Mouse (Mus musculus) heart, postnatal 14 days (tissue): Measurements from ENCODE around the gene Hdac6. TPM values are rescaled to one million over a fixed set of nuclear protein-coding genes. Genes with fewer than 3 reads are reported as not detected.
"Not testable (repeated sequence)": the region's sequence is repeated elsewhere in the genome, so short reads cannot be mapped to it uniquely, and the experiment has no call there.

Experiments
- DNase-seq, 2 experiments: peaks; one replicate each; pipeline ENCODE4 v3.0.0; 2021 to 2022
- intact Hi-C: fragments of 180-260 bp; cut with DNase I; formaldehyde crosslinking; loops from one replicate; pipeline ENCODE4 v1.15.1; 2025
- total RNA-seq, 2 experiments: library from RNA; stranded (reverse); gene quantifications; 2 replicates each; pipeline ENCODE4 v1.2.3; 2021

Gene Hdac6
- total RNA-seq, 2 experiments from 2014 or later = 13.0 to 14.7 TPM

GRCm38 (mm10) chrX:7926266-7926665, 21.4 kb downstream of the Hdac6 start:
- no peak for DNase-seq
- intact Hi-C loops = no loop called here

DNA sequence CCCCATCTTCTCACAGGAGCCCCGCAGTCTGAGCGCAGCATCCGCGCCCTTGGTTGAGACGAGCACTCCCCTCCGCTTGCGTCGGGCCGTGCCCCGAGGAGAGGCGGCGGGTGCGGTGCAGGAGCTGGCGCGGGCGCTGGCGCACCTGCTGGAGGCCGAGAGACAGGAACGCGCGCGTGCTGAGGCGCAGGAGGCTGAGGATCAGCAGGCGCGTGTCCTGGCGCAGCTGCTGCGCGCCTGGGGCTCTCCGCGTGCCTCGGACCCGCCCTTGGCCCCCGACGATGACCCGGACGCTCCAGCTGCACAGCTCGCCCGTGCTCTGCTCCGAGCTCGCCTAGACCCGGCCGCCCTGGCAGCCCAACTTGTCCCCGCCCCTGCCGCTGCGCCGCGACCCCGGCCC, 25.7 kb downstream of the Hdac6 start:
- intact Hi-C loops = no loop called here
- DNase-seq = peak; percentile 3 to 5

- intact Hi-C loops = loop anchor here (10.0 kb wide), 1 partner anchor 205 kb away; no protein-coding TSS in a partner anchor
- DNase-seq = no peak
These were observed 27.9 kb downstream of the Hdac6 start, which contains the start of gene Pcsk1n for GRCm38 (mm10) chrX:7919601-7920383. Pcsk1n (plus strand) TSS chrX:7919822.

- not testable (repeated sequence) for DNase-seq
- intact Hi-C loops = loop anchor here (10.0 kb wide), 1 partner anchor 207 kb away; no protein-coding TSS in a partner anchor
These were observed 29.7 kb downstream of the Hdac6 start for GRCm38 (mm10) chrX:7917960-7918359.

DNA sequence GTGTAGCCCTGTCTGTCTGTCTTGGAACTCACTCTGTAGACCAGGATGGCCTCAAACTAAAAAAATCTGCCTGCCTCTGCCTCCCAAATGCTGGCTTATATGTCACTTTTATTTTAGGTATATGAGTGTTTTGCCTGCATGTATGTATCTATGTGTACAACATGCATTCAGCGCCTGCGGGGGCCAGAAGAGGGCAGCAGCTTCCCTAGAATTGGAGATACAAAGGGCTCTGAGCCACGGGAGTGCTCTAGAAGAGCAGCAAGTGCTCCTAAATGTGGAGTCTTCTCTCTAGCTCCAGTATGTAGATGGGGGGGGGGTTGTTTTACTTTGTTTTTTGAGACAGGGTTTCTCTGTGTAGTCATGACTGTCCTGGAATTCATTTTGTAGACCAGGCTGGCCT, 32.0 kb downstream of the Hdac6 start:
- DNase-seq = peak in 1 of 2 experiments; percentile 43
- intact Hi-C loops = loop anchor here (10.0 kb wide), 1 partner anchor 209 kb away; no protein-coding TSS in a partner anchor

DNA sequence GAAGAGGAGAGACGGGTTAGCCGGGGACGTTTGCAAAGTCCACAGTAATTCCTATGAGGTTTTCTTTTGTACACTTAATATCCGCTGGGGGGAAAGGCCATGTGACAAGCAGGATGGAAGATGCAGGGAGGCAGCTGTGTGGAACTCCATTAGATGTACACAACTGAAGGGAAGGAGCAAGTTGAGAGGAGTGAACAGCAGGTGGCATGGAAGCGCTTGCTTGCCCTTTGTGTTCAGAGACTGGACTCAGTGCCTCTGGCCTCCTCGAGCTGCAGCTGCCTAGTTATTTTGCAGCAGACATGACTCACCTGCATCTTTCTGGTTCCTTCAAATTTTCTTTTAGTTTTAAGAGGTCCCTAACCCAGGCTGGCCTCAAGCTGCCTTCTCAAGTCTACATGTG, 37.2 kb downstream of the Hdac6 start:
- intact Hi-C loops = loop anchor here (10.0 kb wide), 1 partner anchor 214 kb away; no protein-coding TSS in a partner anchor
- no peak for DNase-seq

GRCm38 (mm10) chrX:7909242-7909641, 38.4 kb downstream of the Hdac6 start, which contains the start of gene Gm10490:
Gm10490 (plus strand) TSS chrX:7909542.
- intact Hi-C loops, DNase-seq: not testable (repeated sequence)

GRCm38 (mm10) chrX:7907735-7908134, 40.0 kb downstream of the Hdac6 start, which contains the start of gene Gm10491:
Gm10491 (minus strand) TSS chrX:7907835.
- DNase-seq = no peak
- intact Hi-C loops = no loop called here

GRCm38 (mm10) chrX:7904441-7904840, 43.2 kb downstream of the Hdac6 start:
- intact Hi-C loops = loop anchor here (5.0 kb wide), 1 partner anchor 43 kb away; the partner anchor contains the start of gene Hdac6
- DNase-seq = no peak

DNA sequence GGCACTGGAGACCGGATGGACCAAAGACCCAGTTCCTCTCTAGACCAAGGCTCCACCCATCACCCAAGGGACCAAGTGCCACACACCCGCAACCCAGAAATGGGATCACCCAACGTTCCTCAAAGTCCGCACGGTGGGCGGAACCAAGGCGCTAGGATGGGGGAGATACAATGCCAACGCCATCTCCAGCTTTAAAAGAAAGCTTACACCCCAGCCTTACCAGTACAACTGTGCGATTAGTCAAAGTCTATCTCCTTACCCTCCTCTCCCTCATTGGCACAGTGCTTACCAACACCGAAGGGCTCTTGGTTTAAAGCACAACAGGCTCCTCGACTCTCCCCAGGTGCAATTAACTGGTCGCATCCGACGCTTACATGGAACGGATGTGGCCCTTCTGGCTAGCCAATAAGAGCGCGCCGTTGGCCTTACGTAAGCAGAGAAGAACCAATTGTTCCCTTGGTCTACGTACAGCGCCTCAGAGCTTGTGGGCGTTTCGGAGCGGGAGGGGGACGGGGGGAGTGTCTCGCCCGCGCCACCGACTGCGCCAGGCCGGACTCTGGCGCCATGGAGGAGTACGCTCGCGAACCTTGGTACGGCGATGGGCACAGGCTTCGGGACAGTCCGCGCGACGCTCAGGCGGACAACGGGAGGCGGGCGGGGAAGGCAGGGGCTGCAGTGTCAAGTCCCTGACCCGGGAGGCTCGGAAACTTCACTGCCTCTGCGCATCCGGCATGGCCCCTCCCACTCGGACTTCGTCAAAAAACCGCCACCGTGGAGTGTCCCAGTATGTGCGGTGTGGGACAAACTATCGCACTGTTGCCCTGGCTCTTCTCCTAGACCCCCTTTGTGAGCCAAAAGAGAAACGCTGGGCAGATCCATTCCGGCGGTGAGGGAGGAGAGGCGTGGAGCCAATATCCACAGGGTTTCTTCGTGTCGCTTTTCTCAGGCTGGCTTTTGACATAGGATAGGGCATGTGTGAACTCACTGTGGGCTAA, 48.5 kb downstream of the Hdac6 start, which contains the start of the genes Pqbp1 and Timm17b:
Pqbp1 (minus strand) TSS at position 390 of the 995 bp plus-strand sequence.
Timm17b (plus strand) TSS at position 478 of the 995 bp plus-strand sequence.
- intact Hi-C loops = no loop called here
- peak; percentile 83 for DNase-seq

GRCm38 (mm10) chrX:7898211-7898610, 49.5 kb downstream of the Hdac6 start:
- intact Hi-C loops = no loop called here
- no peak for DNase-seq

DNA sequence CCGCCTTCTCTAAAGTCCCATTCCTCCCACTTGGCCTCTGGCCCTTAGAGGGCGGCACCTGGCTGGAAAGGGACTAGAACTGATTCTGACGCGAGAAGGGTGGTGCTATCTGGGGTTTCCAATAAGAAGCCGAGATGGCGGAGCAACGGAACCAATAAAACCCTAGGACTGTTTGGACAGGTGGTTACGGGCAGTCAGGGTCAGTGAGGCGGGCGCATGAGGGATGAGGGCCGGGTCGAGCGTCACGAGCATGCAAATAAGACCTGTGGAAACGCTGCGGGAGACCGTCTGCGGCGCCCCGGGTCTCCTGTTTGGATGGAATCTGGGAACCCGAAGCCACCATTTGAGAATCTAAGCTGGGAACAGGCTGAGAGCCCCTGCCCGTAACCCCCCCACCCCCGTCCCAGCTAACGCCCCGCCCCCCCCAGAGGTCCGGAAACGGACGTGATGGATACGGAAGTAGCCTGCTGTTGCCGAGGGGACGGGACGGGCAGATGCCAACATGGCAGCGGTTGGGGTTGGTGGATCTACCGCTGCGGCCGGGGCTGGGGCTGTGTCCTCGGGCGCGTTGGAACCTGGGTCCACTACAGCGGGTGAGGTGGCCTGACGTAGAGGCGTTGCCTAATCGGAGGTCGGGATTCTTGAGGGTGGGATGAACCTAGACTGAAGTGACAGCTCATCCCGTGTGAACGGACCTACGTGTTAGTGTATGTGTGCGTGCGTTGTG, 63.7 kb downstream of the Hdac6 start, which contains the start of gene Slc35a2:
Slc35a2 (plus strand) TSS at position 188 of the 727 bp plus-strand sequence.
- intact Hi-C loops = no loop called here
- DNase-seq = peak; percentile 81 to 88

Other genes starting within 250 kb of the Hdac6 start
- gene Wdr45, start 233.6 kb downstream of the Hdac6 start, total RNA-seq = 10 to 100 TPM; 28.8 to 38.3 TPM
- not detected for gene Gm45208, start 225.6 kb downstream of the Hdac6 start, total RNA-seq
- gene Praf2, start 219.4 kb downstream of the Hdac6 start, total RNA-seq = 1 to 10 TPM; 7.0 to 8.0 TPM
- gene Ccdc120, start 197.0 kb downstream of the Hdac6 start, total RNA-seq = 1 to 10 TPM in 1 of 2 experiments, under 1 TPM in 1; 0.74 to 1.2 TPM
- gene Tfe3, start 185.3 kb downstream of the Hdac6 start, total RNA-seq = 10 to 100 TPM; 14.8 to 19.9 TPM
- gene Gripap1, start 158.1 kb downstream of the Hdac6 start, total RNA-seq = 10 to 100 TPM; 26.1 to 31.7 TPM
- gene Kcnd1, start 125.6 kb downstream of the Hdac6 start, total RNA-seq = under 1 TPM; 0.39 to 0.45 TPM
- 10 to 100 TPM; 33.5 to 33.8 TPM for gene Otud5, start 106.5 kb downstream of the Hdac6 start, total RNA-seq
- 1 to 10 TPM; 2.5 to 3.5 TPM for gene Pim2, start 69.6 kb downstream of the Hdac6 start, total RNA-seq
- gene Slc35a2, start 63.9 kb downstream of the Hdac6 start, total RNA-seq = 10 to 100 TPM; 14.1 to 14.7 TPM
- gene Pqbp1, start 48.6 kb downstream of the Hdac6 start, total RNA-seq = 10 to 100 TPM; 22.5 to 26.4 TPM
- 10 to 100 TPM; 30.8 to 42.9 TPM for gene Timm17b, start 48.5 kb downstream of the Hdac6 start, total RNA-seq
- gene Gm10491, start 40.1 kb downstream of the Hdac6 start, total RNA-seq = not detected
- not detected for gene Gm10490, start 38.3 kb downstream of the Hdac6 start, total RNA-seq
- gene Pcsk1n, start 28.1 kb downstream of the Hdac6 start, total RNA-seq = not detected
- gene Eras, start 19.3 kb downstream of the Hdac6 start, total RNA-seq = not detected
- not detected for gene Gata1, start 30.2 kb upstream of the Hdac6 start, total RNA-seq
- not detected for gene Glod5, start 70.6 kb upstream of the Hdac6 start, total RNA-seq
- gene Suv39h1, start 126.9 kb upstream of the Hdac6 start, total RNA-seq = 1 to 10 TPM; 6.0 to 6.7 TPM
- gene Was, start 142.6 kb upstream of the Hdac6 start, total RNA-seq = 1 to 10 TPM; 2.7 to 4.0 TPM
- gene Wdr13, start 185.0 kb upstream of the Hdac6 start, total RNA-seq = 10 to 100 TPM; 67.7 to 71.3 TPM
- 100 to 1,000 TPM; 158 to 181 TPM for gene Rbm3, start 198.0 kb upstream of the Hdac6 start, total RNA-seq
- gene Tbc1d25, start 228.3 kb upstream of the Hdac6 start, total RNA-seq = 1 to 10 TPM; 4.1 to 4.2 TPM
- 10 to 100 TPM; 19.0 to 24.7 TPM for gene Ebp, start 245.6 kb upstream of the Hdac6 start, total RNA-seq